Mouse (Mus musculus) T-helper 1 cell (primary cell): Measurements from ENCODE around the gene 6030408B16Rik.

Source experiments
- in situ Hi-C: fragments of 300-600 bp; cut with MboI, MseI; formaldehyde crosslinking; loops from one replicate; pipeline ENCODE4 v1.15.1; 2025; ENCODE audit warnings: high pct_unique_total_duplicates

Gene 6030408B16Rik

DNA sequence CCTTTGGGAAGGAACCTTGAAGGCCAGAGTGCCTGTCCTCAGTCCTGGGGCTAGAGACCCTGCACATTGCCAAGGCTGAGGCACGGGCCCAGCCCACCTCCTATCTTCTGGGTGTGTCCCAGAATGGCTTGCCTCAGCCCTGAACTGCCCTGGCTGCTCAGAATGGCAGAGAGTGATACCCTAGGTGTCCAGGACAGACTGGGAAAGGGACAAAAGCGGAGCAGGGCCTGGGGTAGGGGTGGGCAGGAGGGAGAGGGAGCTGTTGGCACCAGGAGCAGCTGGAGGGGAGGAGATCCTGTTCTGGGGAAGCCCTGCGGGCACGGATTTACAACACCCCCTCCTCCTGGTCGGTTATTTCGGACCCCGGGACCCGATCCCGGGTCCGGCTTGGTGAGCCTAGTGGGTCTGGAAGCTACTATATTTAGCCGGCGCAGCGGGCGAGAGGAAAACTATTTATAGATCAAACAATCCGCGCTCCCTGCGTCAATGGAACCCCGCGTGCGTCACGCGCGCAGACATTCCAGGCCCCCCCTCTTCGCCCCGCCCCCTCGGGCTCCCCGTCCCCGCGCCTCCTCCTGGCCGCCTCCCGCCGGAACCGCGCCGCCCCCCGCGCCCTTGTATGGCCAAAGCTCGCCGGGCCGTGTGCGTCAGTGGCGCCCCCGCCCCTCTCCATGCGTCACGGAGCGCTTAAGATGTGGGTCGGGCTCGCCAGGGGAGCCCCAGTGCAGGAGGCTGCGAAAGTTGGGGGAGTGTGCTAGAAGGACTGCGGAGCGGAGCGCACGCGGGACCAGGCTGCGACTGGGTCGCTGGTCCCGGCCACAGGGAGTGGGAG, 26.7 kb upstream of the 6030408B16Rik start:
- in situ Hi-C loops, result loop anchor here (25.0 kb wide), 1 partner anchor 971 kb away; the partner anchor contains the start of gene Itgb7

DNA sequence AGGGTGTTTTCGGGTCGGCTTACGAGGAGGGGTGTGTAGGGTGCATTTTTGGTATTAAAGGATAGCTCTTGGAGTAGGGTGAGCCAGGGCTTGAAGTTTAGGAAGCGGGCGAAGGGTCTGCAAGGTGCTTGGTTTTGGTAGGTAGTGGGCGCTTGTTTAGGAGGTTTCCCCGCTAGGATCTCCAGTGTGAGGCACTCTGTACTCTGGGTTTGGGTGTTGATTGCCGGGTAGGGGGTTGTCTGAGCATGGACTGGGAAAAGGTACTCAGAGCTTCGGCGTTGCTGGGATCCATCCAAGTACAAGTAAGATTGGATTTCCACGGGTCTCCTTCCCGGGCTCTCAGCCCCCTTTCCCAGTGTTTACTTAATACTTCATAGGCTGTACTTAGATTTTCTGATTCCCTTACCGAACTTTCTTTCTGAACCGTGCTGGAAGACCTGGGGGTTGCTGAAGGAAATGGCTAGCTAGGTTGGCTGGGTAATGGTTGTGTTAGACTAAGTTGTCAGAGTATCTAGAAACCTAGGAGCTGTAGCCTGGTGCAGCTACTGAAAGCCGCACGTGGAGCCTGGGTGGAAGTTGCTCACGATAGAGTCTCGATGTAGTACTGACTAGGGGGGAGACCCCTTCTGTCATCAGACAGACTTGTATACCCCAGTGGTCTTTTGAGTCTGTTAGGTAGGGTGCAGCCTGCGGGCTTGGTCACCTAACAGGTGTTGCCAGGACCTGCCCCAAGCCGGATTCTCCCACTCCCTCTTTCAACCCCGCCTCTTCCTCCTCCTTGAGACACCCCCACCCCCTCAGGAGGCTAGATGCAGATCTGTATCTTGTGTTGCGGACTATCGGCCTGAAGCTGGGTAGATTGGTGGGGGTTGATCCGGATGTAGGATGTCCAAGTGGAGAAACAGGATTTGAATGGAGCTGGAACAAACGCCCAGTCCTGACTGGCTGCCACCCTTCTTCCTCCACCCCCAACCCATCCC, 25.7 kb upstream of the 6030408B16Rik start:
- in situ Hi-C loops, result loop anchor here (25.0 kb wide), 1 partner anchor 970 kb away; the partner anchor contains the start of gene Itgb7

DNA sequence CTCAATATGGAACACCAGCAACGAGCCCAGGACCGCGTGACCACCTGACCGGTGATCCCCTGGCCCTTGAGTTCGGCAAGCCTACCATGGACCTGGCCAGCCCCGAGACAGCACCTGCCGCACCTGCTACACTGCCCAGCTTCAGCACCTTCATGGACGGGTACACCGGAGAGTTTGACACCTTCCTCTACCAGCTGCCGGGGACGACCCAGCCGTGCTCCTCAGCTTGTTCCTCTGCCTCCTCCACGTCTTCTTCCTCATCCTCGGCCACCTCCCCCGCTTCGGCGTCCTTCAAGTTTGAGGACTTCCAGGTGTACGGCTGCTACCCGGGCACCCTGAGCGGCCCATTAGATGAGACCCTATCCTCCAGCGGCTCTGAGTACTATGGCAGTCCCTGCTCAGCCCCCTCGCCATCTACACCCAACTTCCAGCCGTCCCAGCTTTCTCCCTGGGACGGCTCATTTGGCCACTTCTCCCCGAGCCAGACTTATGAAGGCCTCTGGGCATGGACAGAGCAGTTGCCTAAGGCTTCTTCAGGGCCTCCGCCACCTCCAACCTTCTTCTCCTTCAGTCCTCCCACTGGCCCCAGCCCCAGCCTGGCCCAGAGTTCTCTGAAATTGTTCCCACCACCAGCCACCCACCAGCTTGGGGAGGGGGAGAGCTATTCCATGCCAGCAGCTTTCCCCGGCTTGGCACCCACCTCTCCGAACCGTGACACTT, 22.8 kb upstream of the 6030408B16Rik start:
- in situ Hi-C loops, result loop anchor here (10.0 to 25.0 kb wide), 2 partner anchors 967 to 1215 kb away; partner anchors contain the start of gene Itgb7

DNA sequence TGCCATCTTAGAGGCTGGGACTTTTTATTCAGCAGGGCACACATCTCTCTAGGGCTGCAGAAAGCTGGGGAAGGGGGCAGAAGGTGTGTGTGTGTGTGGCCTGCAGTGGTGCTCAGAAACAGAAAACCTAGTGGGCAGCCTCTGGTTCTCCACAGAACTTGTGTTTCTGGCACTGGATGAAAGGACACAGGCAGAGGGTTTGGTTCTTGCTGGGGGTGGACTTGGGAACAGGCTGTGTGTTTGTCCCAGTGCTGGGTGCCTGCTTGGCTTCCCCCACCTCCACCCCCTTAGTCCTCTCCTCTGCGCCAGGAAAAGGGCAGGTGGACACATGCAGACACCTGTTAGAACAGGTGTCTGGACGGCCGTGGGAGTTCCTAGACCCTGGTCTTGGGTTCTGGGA, 21.9 kb upstream of the 6030408B16Rik start:
- in situ Hi-C loops, result loop anchor here (10.0 to 25.0 kb wide), 2 partner anchors 966 to 1216 kb away; partner anchors contain the start of gene Itgb7

DNA sequence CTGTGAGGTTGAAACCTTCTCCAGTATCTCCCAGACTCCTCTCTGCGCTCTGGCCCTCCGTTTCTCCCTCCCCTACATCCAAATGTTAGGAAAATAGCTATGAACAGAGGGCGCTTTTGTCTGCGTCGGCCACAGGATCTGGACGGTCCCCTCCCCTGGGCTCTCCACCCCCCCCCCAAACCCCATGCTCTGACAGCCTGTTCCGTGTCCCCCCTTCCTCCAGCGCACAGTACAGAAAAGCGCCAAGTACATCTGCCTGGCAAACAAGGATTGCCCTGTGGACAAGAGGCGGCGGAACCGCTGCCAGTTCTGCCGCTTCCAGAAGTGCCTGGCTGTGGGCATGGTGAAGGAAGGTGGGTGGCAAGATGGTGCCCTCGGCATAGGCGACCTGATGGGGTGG, 21.5 kb upstream of the 6030408B16Rik start:
- in situ Hi-C loops, result loop anchor here (10.0 to 25.0 kb wide), 2 partner anchors 966 to 1217 kb away; partner anchors contain the start of gene Itgb7

DNA sequence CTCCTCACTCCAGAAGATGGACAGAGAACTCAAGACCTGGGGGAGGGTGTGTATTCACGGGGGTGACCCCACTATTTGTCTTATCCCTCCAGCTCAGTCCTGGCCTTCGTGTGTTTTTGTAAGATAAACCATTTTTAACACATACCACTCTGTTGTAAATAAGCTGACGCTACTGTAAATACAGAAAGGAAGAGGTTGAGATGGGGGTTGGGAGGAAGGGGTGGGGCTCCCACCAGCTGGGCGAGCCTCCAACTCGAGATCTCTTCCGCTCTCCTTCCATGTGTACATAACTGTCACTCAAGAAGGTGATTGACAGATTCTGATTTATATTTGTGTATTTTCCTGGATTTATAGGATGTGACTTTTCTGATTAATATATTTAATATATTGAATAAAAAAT, 18.6 kb upstream of the 6030408B16Rik start:
- in situ Hi-C loops, result loop anchor here (10.0 to 25.0 kb wide), 2 partner anchors 963 to 1220 kb away; partner anchors contain the start of gene Itgb7

DNA sequence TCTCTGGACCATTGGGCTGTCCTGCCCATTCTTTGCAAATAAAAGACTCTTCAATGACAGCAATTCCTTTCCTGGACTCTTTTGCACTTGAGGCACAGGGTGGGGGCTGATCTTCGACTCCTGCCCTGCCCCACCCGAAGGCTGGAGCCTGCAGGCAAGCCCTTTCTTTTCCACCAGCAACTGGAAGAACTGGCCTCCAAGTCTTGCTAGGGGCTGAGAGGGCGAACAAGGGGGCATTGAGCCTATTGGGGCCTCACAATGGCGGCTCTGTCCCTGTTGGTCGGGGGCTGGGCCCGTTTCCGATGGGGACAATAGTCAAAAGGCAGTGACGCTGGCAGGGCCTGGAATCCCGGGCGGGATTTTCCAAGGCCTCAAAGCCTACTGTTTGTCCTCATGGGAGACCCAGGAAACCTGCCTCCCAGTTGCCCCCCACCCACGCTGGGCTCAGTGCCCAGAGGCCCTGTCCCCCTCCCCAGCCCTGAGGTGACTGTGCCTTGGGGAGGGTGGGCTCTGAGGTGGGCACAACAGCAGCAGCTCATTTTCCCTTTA, 15.6 kb upstream of the 6030408B16Rik start:
- in situ Hi-C loops, result loop anchor here (5.0 to 10.0 kb wide), 2 partner anchors 35 to 1223 kb away; no protein-coding TSS in a partner anchor

DNA sequence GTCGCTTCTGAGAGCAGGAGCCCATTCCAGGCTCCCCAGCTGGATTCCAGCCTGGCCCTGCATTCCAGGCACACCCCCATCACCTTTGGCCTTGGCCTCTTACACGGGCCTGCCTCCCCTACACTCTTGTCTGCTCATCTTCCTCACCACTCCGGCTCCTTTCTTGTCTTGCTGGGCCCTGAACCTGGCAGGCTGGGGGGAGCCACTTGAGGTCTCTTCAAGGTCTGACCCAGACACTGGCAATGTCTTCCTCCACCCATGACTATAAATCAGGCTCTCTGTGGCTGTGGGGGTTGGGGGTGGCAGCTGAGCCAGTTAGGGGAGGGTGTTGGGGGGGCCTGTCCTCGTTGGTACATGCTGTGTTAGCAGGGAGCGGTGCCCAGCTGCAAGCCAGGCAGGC, 14.4 kb upstream of the 6030408B16Rik start:
- in situ Hi-C loops, result loop anchor here (5.0 to 10.0 kb wide), 2 partner anchors 36 to 1224 kb away; no protein-coding TSS in a partner anchor

DNA sequence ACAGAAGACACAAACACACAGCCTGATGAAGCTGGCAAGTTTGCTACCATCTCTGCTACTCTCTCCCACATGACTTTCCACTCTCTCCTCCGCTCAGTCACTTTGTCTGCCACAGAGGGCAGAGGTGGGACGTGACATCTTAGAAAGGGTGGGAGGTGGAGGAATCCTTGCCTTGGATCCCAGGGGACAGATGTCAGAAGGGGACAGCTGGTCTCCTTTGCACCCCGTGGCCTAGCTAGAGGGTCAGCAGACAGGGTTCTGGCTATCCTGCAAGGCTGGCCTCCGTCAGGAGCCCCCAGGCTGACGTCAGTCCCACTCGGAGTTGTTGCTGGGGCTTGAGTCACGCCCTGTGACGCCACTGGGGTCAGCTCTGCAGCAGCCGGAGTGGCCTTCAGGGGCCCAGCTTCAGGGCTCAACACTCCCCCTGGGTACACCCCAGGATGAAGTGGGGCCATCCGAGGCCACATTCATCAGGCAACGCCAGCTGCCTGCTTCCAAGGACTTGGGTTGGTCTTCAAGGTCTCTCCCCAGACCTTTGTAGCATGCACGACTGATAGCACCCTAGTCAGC, 13.5 kb upstream of the 6030408B16Rik start:
- in situ Hi-C loops, result loop anchor here (5.0 to 10.0 kb wide), 2 partner anchors 37 to 1225 kb away; no protein-coding TSS in a partner anchor

DNA sequence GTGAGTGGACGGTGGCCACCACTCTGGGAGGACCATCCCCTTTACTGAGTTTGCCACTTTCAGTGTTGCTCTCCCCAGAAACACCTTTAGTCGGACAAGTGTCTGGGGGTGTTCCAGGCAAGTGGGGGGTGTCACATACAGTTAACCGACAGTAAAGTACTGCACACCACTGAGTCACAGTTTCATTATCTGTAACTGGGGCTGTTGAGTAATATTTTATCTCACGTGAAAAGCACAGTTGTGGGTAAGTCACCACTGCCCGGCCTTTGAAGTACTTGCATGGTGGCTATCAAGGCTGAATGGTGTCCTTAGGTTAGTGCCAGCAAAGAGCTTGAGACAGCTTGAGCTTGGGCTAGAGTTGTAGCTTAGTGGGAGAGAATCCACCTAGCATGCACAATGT, 10.5 kb upstream of the 6030408B16Rik start:
- in situ Hi-C loops, result no loop called here

DNA sequence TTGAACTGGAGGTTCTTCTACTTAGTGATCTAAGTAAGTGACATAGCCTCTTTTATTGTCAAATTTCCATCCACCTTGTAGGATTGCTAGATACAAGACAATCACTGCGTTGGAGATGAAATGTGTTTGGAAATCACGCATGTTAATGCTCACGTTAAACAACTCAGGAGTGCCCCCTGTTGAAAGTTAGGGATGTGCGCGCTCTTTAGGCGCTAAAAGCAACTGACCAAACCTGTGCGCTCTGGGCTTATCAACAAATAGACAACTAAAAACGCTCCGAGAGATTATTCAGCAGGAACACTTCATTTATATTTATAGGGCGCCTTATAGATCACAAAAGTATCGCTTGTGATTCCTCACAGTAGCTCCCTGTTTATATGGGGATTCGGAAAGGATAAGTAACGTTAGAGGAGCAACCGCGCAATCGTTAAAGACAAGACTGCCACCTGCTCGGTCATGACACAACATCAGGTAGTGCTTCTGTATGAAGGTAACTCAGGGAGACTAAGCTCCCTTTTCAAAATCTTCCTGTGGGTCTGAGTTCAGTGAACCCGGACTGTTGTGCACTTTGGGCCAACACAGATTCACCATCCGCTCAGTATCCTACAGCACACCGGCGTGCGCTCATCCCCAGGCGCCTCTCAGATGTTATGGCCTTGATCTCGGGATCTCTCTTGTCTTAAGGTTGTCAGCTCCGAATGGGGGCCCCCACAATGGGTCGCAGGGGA, 9.7 kb upstream of the 6030408B16Rik start:
- in situ Hi-C loops, result no loop called here

DNA sequence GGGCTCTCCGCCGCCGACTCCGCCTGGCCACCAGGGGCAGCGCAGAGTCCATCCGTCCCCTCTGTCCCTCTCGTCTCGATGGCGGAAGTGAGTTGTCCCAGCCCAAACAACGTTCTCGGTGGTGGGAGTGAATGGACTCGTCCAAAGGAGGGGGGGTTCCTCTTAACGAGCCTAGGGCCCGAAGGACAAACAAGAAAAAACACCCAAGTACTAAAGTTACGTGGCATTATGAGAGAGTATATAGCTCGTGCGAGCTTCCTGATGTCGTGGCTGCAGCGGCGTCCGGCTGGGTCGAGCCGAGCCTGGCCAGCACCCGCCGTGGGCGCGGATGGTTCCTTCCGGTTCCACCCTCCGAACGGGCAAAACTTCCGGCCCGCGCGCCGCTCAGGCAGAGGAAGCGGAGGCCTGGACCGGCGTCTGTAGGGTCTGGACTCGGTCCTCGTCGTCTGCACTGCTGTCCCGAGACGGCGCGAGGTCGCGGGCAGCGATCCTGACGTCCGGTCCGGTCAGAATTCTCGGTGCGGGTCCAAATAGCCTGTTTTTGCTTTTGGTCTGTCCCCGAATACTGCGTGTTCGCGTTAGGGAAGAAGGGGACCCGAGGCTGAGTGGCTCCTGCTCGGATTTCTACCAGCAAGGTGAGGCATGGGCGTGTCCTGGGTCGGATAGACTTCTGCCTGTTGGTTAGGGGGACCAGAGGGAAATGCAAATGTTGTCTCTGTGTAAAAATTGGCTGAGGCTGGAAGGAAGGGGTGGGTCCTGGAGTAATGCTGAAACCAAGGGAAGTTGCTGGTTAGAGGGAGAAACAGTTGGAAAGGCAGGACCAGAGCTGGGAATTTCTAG, 8.9 kb upstream of the 6030408B16Rik start, which contains the start of gene Atg101:
Gene Atg101, plus strand, starts transcription at position 362 of the 840 bp plus-strand sequence.
- in situ Hi-C loops, result no loop called here

DNA sequence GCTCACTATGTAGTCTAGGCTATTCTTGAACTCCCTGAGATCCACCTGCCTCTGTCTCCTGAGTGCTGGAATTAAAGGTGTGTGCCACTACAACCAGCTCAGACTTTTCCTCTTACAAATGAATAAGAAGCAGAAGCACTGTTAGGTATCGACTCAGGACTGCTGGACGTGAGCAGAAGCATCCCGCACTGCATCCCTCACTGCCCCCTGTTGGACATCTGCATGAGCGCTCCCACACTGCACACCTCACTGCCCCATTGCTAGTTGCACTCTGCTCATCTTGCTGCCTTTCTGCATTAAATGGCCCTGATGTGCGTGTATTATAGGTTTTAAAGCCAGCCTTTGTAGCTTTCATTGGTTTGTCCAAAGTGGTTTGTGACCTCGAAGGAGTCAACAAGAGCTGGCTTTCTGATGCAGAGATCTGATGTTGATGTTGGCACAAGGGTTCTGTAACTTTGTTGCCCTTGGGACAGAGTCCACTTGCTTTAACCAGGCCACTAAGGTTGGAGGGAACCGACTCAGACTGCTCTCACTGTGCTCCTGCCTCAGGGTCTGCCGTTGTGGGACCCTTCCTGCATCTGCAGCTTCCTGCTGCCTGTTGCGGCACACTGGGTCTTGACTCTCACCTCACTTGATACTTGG, 6.8 kb upstream of the 6030408B16Rik start:
- in situ Hi-C loops, result no loop called here

DNA sequence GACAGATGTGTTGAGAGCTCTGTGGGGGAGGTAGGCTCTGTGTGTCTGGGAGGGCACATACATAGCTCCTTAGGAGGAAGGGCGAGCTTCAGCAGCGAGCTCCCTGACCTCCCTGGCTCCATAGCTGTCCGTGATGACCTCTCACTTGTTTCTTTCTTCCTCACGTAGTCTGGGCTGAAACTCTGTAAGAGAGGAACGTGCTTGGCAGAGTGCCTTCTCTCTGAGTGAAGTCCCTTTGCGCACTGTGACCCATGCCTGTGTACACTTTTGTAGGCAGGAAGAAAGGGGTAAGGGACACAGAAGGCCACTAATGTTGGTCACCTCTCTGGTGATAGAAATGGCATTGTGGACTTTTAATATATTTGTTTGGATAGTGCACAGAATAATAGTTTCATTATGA, 5.7 kb upstream of the 6030408B16Rik start:
- in situ Hi-C loops, result no loop called here

DNA sequence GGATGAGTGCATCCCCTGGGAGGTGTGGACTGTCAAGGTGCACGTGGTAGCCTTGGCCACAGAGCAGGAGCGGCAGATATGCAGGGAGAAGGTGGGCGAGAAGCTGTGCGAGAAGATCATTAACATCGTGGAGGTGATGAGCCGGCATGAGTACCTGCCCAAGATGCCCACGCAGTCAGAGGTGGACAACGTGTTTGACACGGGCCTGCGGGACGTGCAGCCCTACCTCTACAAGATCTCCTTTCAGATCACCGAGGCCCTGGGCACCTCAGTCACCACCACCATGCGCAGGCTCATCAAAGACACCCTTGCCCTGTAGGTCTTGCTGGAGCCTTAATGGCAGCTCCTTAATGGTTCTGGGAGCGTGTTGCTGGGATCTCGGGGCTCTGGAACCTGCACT, 2.7 kb upstream of the 6030408B16Rik start:
- in situ Hi-C loops, result no loop called here

DNA sequence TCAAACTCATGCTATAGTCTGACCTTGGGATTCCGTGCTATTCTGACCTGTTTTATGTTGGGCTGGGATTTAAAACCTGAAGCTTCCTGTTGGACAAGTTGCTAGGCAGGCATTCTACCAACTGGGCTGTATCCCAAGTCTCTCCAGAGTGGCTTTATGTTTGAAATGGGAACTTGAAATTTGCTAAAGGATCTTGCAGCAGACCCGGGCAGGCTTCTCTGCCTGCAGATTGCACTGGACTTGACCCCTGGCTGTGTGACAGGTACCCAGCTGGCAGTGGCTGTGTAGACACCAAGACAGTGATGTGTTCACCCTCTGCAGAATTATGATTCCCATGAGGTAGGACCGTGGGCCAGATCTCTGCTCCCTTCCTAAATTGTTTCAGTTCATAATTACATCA, 1.0 kb upstream of the 6030408B16Rik start:
- in situ Hi-C loops, result no loop called here

DNA sequence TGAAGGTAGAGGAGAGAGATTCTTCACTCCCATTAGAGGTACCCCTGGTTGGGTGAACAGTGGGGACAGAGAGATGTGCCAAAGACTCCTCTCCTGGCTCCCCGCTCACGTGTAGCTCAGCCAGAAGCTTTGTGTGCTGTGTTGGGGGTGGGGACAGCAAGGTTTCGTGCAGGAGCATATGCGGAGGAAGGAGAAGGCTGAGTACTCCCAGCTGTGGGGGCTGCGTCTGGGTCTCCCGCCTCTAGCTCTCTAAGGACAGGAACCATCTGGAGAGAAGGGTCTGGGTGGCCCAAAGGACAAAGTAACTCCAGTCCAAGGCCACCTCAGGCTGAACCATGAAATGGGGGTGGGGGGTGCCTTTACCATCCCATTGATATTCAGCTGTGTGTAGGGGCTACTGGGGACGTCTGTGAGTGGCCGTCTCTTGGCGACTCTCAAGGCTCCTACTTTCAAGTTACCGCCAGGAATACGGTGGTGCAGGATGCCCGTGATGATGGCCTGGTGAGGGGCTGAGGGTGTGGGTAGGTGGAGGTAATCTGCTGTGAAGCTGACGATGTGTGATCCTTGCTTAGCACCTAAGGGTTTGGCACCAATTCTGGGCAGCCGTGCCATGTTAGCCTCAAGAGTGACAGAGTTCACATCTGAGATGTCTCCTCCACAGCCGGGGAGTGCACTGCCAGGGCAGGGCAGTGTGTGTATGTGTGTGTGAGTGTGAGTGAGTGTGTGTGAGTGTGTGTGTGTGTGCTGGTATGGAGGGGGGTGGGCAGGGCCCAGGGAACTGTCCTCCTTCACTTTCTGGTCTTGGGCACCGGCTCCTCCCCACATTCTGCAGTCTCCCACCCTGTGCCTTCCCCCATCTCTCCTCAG, 1.2 kb downstream of the 6030408B16Rik start:
- in situ Hi-C loops, result no loop called here
